Mouse (Mus musculus) ovary, postnatal 36 days (tissue): ENCODE measurements at regions not wholly inside any gene's neighbourhood (a gene's known extent, or its start where the extent isn't known, plus 50 kb on each side); places are given as distances from the start of the nearest gene placed in this dataset.

Experiments
- DNase-seq: peaks from one replicate; pipeline ENCODE4 v3.0.0; 2022; ENCODE audit warnings: low spot score, mixed read lengths

GRCm38 (mm10) chr4:12769092-12769491 lies 597.3 kb upstream of the Fam92a start:
- DNase-seq: no peak

GRCm38 (mm10) chr4:12766763-12767162 lies 594.9 kb upstream of the Fam92a start:
- DNase-seq: no peak

- DNase-seq: no peak
Observed at GRCm38 (mm10) chr4:12750817-12751216, 579.0 kb upstream of the Fam92a start.

- no peak for DNase-seq
Observed at GRCm38 (mm10) chr4:12749874-12750273, 578.1 kb upstream of the Fam92a start.

- DNase-seq: no peak
Observed at GRCm38 (mm10) chr4:12743714-12744327, 572.0 kb upstream of the Fam92a start.

- no peak for DNase-seq
Observed at GRCm38 (mm10) chr4:12736411-12736810, 564.6 kb upstream of the Fam92a start.

GRCm38 (mm10) chr4:12700189-12700588 lies 528.4 kb upstream of the Fam92a start:
- DNase-seq: no peak

- DNase-seq: no peak
Observed at GRCm38 (mm10) chr4:12677814-12678213, 506.0 kb upstream of the Fam92a start.

- DNase-seq: no peak
Observed at GRCm38 (mm10) chr4:12671399-12671798, 499.6 kb upstream of the Fam92a start.

GRCm38 (mm10) chr4:12663176-12663575 lies 491.4 kb upstream of the Fam92a start:
- no peak for DNase-seq

- DNase-seq: no peak
Observed at GRCm38 (mm10) chr4:12662683-12663082, 490.9 kb upstream of the Fam92a start.

GRCm38 (mm10) chr4:12659084-12659483 lies 487.3 kb upstream of the Fam92a start:
- no peak for DNase-seq

GRCm38 (mm10) chr4:12658594-12658993 lies 486.8 kb upstream of the Fam92a start:
- no peak for DNase-seq

GRCm38 (mm10) chr4:12657820-12658219 lies 486.0 kb upstream of the Fam92a start:
- no peak for DNase-seq

- DNase-seq: no peak
Observed at GRCm38 (mm10) chr4:12656924-12657603, 485.2 kb upstream of the Fam92a start.

- no peak for DNase-seq
Observed at GRCm38 (mm10) chr4:12655457-12656228, 483.8 kb upstream of the Fam92a start.

- DNase-seq: no peak
Observed at GRCm38 (mm10) chr4:12654568-12655456, 483.0 kb upstream of the Fam92a start.

GRCm38 (mm10) chr4:12647732-12648131 lies 475.9 kb upstream of the Fam92a start:
- no peak for DNase-seq

GRCm38 (mm10) chr4:12642525-12642928 lies 470.7 kb upstream of the Fam92a start:
- DNase-seq: no peak

- no peak for DNase-seq
Observed at GRCm38 (mm10) chr4:12629375-12629821, 457.6 kb upstream of the Fam92a start.

GRCm38 (mm10) chr4:12628702-12629374 lies 457.0 kb upstream of the Fam92a start:
- DNase-seq: no peak
